Mouse (Mus musculus) retina, postnatal 1 day (tissue): ENCODE results near the gene Spef1.

ENCODE experiments used
- DNase-seq: peaks from one replicate; pipeline ENCODE4 v3.0.0-alpha.2; 2012

The Spef1 gene

GRCm38 (mm10) chr2:131171401-131172104 is 15.5 kb downstream of the Spef1 start:
- no peak for DNase-seq

GRCm38 (mm10) chr2:131170936-131171335 is 16.1 kb downstream of the Spef1 start:
- no peak for DNase-seq

- DNase-seq, result no peak
Observed at GRCm38 (mm10) chr2:131168914-131169313, 18.2 kb downstream of the Spef1 start.

- no peak for DNase-seq
Observed at GRCm38 (mm10) chr2:131167984-131168383, 19.1 kb downstream of the Spef1 start.

- no peak for DNase-seq
Observed at GRCm38 (mm10) chr2:131166172-131166571, 20.9 kb downstream of the Spef1 start.

- no peak for DNase-seq
Observed at GRCm38 (mm10) chr2:131163924-131164323, 23.2 kb downstream of the Spef1 start.

GRCm38 (mm10) chr2:131160671-131161111 is 26.4 kb downstream of the Spef1 start:
- DNase-seq, result no peak

GRCm38 (mm10) chr2:131159938-131160581 is 27.0 kb downstream of the Spef1 start, which contains the start of gene 1700037H04Rik:
Gene 1700037H04Rik (minus strand): TSS chr2:131160081.
- peak; percentile 99 for DNase-seq

GRCm38 (mm10) chr2:131159491-131159910 is 27.6 kb downstream of the Spef1 start:
- DNase-seq, result no peak

GRCm38 (mm10) chr2:131156987-131157386 is 30.1 kb downstream of the Spef1 start:
- no peak for DNase-seq

GRCm38 (mm10) chr2:131154036-131154435 is 33.0 kb downstream of the Spef1 start:
- no peak for DNase-seq

GRCm38 (mm10) chr2:131152166-131152730 is 34.8 kb downstream of the Spef1 start:
- DNase-seq, result no peak

GRCm38 (mm10) chr2:131149254-131149578 is 37.9 kb downstream of the Spef1 start:
- no peak for DNase-seq

- no peak for DNase-seq
Observed at GRCm38 (mm10) chr2:131148353-131149253, 38.5 kb downstream of the Spef1 start.

GRCm38 (mm10) chr2:131147043-131147365 is 40.1 kb downstream of the Spef1 start:
- no peak for DNase-seq

GRCm38 (mm10) chr2:131146193-131147042 is 40.7 kb downstream of the Spef1 start:
- no peak for DNase-seq

- no peak for DNase-seq
Observed at GRCm38 (mm10) chr2:131145536-131145935, 41.5 kb downstream of the Spef1 start.

GRCm38 (mm10) chr2:131145121-131145520 is 42.0 kb downstream of the Spef1 start:
- DNase-seq, result no peak

GRCm38 (mm10) chr2:131143007-131143780 is 43.9 kb downstream of the Spef1 start:
- DNase-seq, result no peak

GRCm38 (mm10) chr2:131142592-131142991 is 44.5 kb downstream of the Spef1 start:
- DNase-seq, result peak; percentile 77

- no peak for DNase-seq
Observed at GRCm38 (mm10) chr2:131141336-131141986, 45.6 kb downstream of the Spef1 start.
